Mouse (Mus musculus): ENCODE results near the gene Tigar. TPM values are rescaled to one million over a fixed set of nuclear protein-coding genes. Genes with fewer than 3 reads are reported as not detected.
A peak's percentile ranks its signal among the peaks of the same experiment; 100 is the strongest.

Gene Tigar
- total RNA-seq, 2 experiments from 2014 or later = 26.3 to 27.9 TPM

- DNase-seq (ENCODE audit: extremely low spot score in 1 of 2, low spot score in 1 of 2) = no peak
Observed at GRCm38 (mm10) chr6:127103506-127104275, 5.7 kb downstream of the Tigar start.

- no peak for DNase-seq (ENCODE audit: extremely low spot score in 1 of 2, low spot score in 1 of 2)
Observed at GRCm38 (mm10) chr6:127094565-127094964, 14.8 kb downstream of the Tigar start.

GRCm38 (mm10) chr6:127086739-127087138 lies 22.6 kb downstream of the Tigar start:
- peak in 1 of 2 experiments; percentile 52 for DNase-seq (ENCODE audit: extremely low spot score in 1 of 2, low spot score in 1 of 2)

- DNase-seq (ENCODE audit: extremely low spot score in 1 of 2, low spot score in 1 of 2) = no peak
Observed at GRCm38 (mm10) chr6:127081820-127082219, 27.5 kb downstream of the Tigar start.

- peak; percentile 47 to 60 for DNase-seq (ENCODE audit: extremely low spot score in 1 of 2, low spot score in 1 of 2)
Observed at GRCm38 (mm10) chr6:127079867-127080731, 29.3 kb downstream of the Tigar start.

- DNase-seq (ENCODE audit: extremely low spot score in 1 of 2, low spot score in 1 of 2) = no peak
Observed at GRCm38 (mm10) chr6:127072817-127073216, 36.5 kb downstream of the Tigar start, which contains the start of gene Fgf23. Gene Fgf23 (plus strand): TSS chr6:127072902.

GRCm38 (mm10) chr6:127064815-127065214 lies 44.5 kb downstream of the Tigar start:
- DNase-seq (ENCODE audit: extremely low spot score in 1 of 2, low spot score in 1 of 2) = no peak

GRCm38 (mm10) chr6:127063915-127064314 lies 45.4 kb downstream of the Tigar start:
- no peak for DNase-seq (ENCODE audit: extremely low spot score in 1 of 2, low spot score in 1 of 2)

- DNase-seq (ENCODE audit: extremely low spot score in 1 of 2, low spot score in 1 of 2) = no peak
Observed at GRCm38 (mm10) chr6:127059975-127060374, 49.4 kb downstream of the Tigar start.

- DNase-seq (ENCODE audit: extremely low spot score in 1 of 2, low spot score in 1 of 2) = no peak
Observed at GRCm38 (mm10) chr6:127056990-127057588, 52.3 kb downstream of the Tigar start.

GRCm38 (mm10) chr6:127050847-127051246 lies 58.5 kb downstream of the Tigar start:
- no peak for DNase-seq (ENCODE audit: extremely low spot score in 1 of 2, low spot score in 1 of 2)

- no peak for DNase-seq (ENCODE audit: extremely low spot score in 1 of 2, low spot score in 1 of 2)
Observed at GRCm38 (mm10) chr6:127044909-127045308, 64.4 kb downstream of the Tigar start.

Other genes starting within 250 kb of the Tigar start
- gene Dyrk4, start 187.7 kb downstream of the Tigar start, total RNA-seq (2021) = under 1 TPM in 1 of 2 experiments, not detected in 1; 0.15 TPM
- gene Rad51ap1, start 170.0 kb downstream of the Tigar start, total RNA-seq (2021) = 1 to 10 TPM; 1.5 to 1.7 TPM
- gene D6Wsu163e, start 169.6 kb downstream of the Tigar start, total RNA-seq (2021) = 10 to 100 TPM; 39.5 to 44.0 TPM
- not detected for gene Fgf6, start 94.0 kb downstream of the Tigar start, total RNA-seq (2021)
- under 1 TPM in 1 of 2 experiments, not detected in 1; 0.30 TPM for gene Fgf23, start 36.7 kb downstream of the Tigar start, total RNA-seq (2021)
- 100 to 1,000 TPM; 137 to 150 TPM for gene Ccnd2, start 42.6 kb upstream of the Tigar start, total RNA-seq (2021)